Mouse (Mus musculus) spleen, postnatal 4 days (tissue): ENCODE measurements around the gene Napepld.
A peak's percentile ranks its signal among the peaks of the same experiment; 100 is the strongest.
"Not testable (repeated sequence)": the region's sequence is repeated elsewhere in the genome, so short reads cannot be mapped to it uniquely, and the experiment has no call there.

Experiments
- DNase-seq, 2 experiments: peaks; one replicate each; pipeline ENCODE4 v3.0.0; 2022; ENCODE audit warnings: low spot score in 2 of 2

Napepld gene

GRCm38 (mm10) chr5:21701351-21702008, at the start of gene Napepld:
Gene Napepld (minus strand): TSS chr5:21701396.
- DNase-seq: peak; percentile 100

- DNase-seq: no peak
These were observed 44.8 kb upstream of the Napepld start for GRCm38 (mm10) chr5:21745966-21746365.

GRCm38 (mm10) chr5:21744651-21745050, 43.5 kb upstream of the Napepld start:
- DNase-seq: no peak

- DNase-seq: no peak
These were observed 42.4 kb upstream of the Napepld start for GRCm38 (mm10) chr5:21743606-21744005.

- no peak for DNase-seq
These were observed 38.7 kb upstream of the Napepld start for GRCm38 (mm10) chr5:21739881-21740280.

- no peak for DNase-seq
These were observed 37.9 kb upstream of the Napepld start for GRCm38 (mm10) chr5:21739120-21739519.

- no peak for DNase-seq
These were observed 36.4 kb upstream of the Napepld start for GRCm38 (mm10) chr5:21737620-21738019.

- peak; percentile 86 to 94 for DNase-seq
These were observed 35.9 kb upstream of the Napepld start, which contains the start of gene Pmpcb for GRCm38 (mm10) chr5:21736956-21737585. Gene Pmpcb (plus strand): TSS chr5:21737141.

GRCm38 (mm10) chr5:21736046-21736445, 34.9 kb upstream of the Napepld start:
- no peak for DNase-seq

GRCm38 (mm10) chr5:21735584-21735983, 34.4 kb upstream of the Napepld start:
- DNase-seq: peak; percentile 80 to 90

GRCm38 (mm10) chr5:21735100-21735499, 33.9 kb upstream of the Napepld start:
- DNase-seq: no peak

GRCm38 (mm10) chr5:21732930-21733329, 31.7 kb upstream of the Napepld start:
- DNase-seq: no peak

- no peak for DNase-seq
These were observed 31.1 kb upstream of the Napepld start for GRCm38 (mm10) chr5:21732177-21732911.

GRCm38 (mm10) chr5:21729107-21729506, 27.9 kb upstream of the Napepld start:
- DNase-seq: no peak

- no peak for DNase-seq
These were observed 23.7 kb upstream of the Napepld start for GRCm38 (mm10) chr5:21724872-21725271.

GRCm38 (mm10) chr5:21724427-21724826, 23.2 kb upstream of the Napepld start:
- no peak for DNase-seq

GRCm38 (mm10) chr5:21719209-21719608, 18.0 kb upstream of the Napepld start:
- DNase-seq: no peak

- DNase-seq: no peak
These were observed 17.4 kb upstream of the Napepld start for GRCm38 (mm10) chr5:21718546-21718945.

GRCm38 (mm10) chr5:21717165-21717715, 16.0 kb upstream of the Napepld start:
- DNase-seq: no peak

- no peak for DNase-seq
These were observed 13.3 kb upstream of the Napepld start for GRCm38 (mm10) chr5:21714447-21714846.

GRCm38 (mm10) chr5:21712127-21712715, 11.0 kb upstream of the Napepld start:
- DNase-seq: no peak

GRCm38 (mm10) chr5:21708011-21708410, 6.8 kb upstream of the Napepld start:
- DNase-seq: not testable (repeated sequence)
